Mouse (Mus musculus) cerebellum, adult 8-10 months (tissue): ENCODE measurements around the gene Lemd1.
"Not testable (repeated sequence)": the region's sequence is repeated elsewhere in the genome, so short reads cannot be mapped to it uniquely, and the experiment has no call there.

ENCODE experiments used
- DNase-seq: peaks from one replicate; pipeline ENCODE4 v3.0.0; 2022

The Lemd1 gene

GRCm38 (mm10) chr1:132263618-132264017, 72.4 kb downstream of the Lemd1 start:
- DNase-seq, result no peak

GRCm38 (mm10) chr1:132264577-132264976, 73.3 kb downstream of the Lemd1 start:
- no peak for DNase-seq

- DNase-seq, result no peak
Observed at GRCm38 (mm10) chr1:132265211-132265859, 74.1 kb downstream of the Lemd1 start.

- no peak for DNase-seq
Observed at GRCm38 (mm10) chr1:132265936-132266335, 74.7 kb downstream of the Lemd1 start.

GRCm38 (mm10) chr1:132266791-132267557, 75.7 kb downstream of the Lemd1 start:
- DNase-seq, result no peak

GRCm38 (mm10) chr1:132267959-132268358, 76.7 kb downstream of the Lemd1 start:
- DNase-seq, result no peak

- DNase-seq, result no peak
Observed at GRCm38 (mm10) chr1:132268418-132269060, 77.3 kb downstream of the Lemd1 start.

- DNase-seq, result no peak
Observed at GRCm38 (mm10) chr1:132271237-132271636, 80.0 kb downstream of the Lemd1 start.

- no peak for DNase-seq
Observed at GRCm38 (mm10) chr1:132276694-132277093, 85.5 kb downstream of the Lemd1 start.

GRCm38 (mm10) chr1:132277124-132277523, 85.9 kb downstream of the Lemd1 start:
- DNase-seq, result no peak

GRCm38 (mm10) chr1:132280636-132281035, 89.4 kb downstream of the Lemd1 start:
- DNase-seq, result not testable (repeated sequence)

- no peak for DNase-seq
Observed at GRCm38 (mm10) chr1:132281523-132282176, 90.4 kb downstream of the Lemd1 start.

GRCm38 (mm10) chr1:132282177-132282536, 90.9 kb downstream of the Lemd1 start:
- no peak for DNase-seq

GRCm38 (mm10) chr1:132283018-132283417, 91.8 kb downstream of the Lemd1 start:
- no peak for DNase-seq

- no peak for DNase-seq
Observed at GRCm38 (mm10) chr1:132286735-132287134, 95.5 kb downstream of the Lemd1 start.

- DNase-seq, result no peak
Observed at GRCm38 (mm10) chr1:132287445-132287844, 96.2 kb downstream of the Lemd1 start.

GRCm38 (mm10) chr1:132287991-132288451, 96.8 kb downstream of the Lemd1 start:
- DNase-seq, result no peak

GRCm38 (mm10) chr1:132289965-132290364, 98.7 kb downstream of the Lemd1 start:
- no peak for DNase-seq

GRCm38 (mm10) chr1:132290921-132291675, 99.9 kb downstream of the Lemd1 start:
- DNase-seq, result no peak

GRCm38 (mm10) chr1:132291706-132292105, 100.5 kb downstream of the Lemd1 start:
- DNase-seq, result no peak

- DNase-seq, result no peak
Observed at GRCm38 (mm10) chr1:132292318-132293129, 101.3 kb downstream of the Lemd1 start.

GRCm38 (mm10) chr1:132295506-132295905, 104.3 kb downstream of the Lemd1 start:
- no peak for DNase-seq
